12 mouse cellular contexts compared by ENCODE assay signal in genomic region chr4:131107127-131107857, GRCm38 (mm10).
DNase-seq lines count a peak whose midpoint lies in the region; ATAC-seq and TF ChIP-seq lines count a peak whose summit lies in the region.
"Had no signal": no experiment of that assay in that cellular context is flagged by ENCODE, and none has a peak within 500 bp of the region (broad histone marks: within the 10 kb centered on the region; RNA-seq: fewer than 3 reads in every experiment).

No protein-coding gene starts in this region.

- H3K9me3 ChIP-seq in heart, postnatal 0 days (replicated peaks; ENCODE audit: control insufficient read depth, low read length), result no peaks in the 10 kb centered on the region
- H3K9me3 ChIP-seq in limb, embryonic 14.5 days (ENCODE audit: control insufficient read depth, low read length), result no peaks in the 10 kb centered on the region
- H3K9me3 ChIP-seq in limb, embryonic 10.5 days (replicated peaks), result no peaks in the 10 kb centered on the region
- no peaks in the 10 kb centered on the region for H3K9me3 ChIP-seq in hindbrain, postnatal 0 days (ENCODE audit: low read length)
- H3K9me3 ChIP-seq: megakaryocyte, embryonic 14.5 days had no signal

- no peak overlapping the region for H3K9ac ChIP-seq in heart, postnatal 0 days (replicated peaks; ENCODE audit: low read depth, low read length)
- no peak overlapping the region for H3K9ac ChIP-seq in limb, embryonic 14.5 days (ENCODE audit: low read depth, low read length, severe bottlenecking)
- no peak overlapping the region for H3K9ac ChIP-seq in hindbrain, postnatal 0 days (replicated peaks; ENCODE audit: low read length)

- no peak overlapping the region for H3K4me2 ChIP-seq in heart, postnatal 0 days (ENCODE audit: low read depth, low read length)
- H3K4me2 ChIP-seq in limb, embryonic 14.5 days (replicated peaks; ENCODE audit: low read depth, low read length, severe bottlenecking), result no peak overlapping the region
- H3K4me2 ChIP-seq in hindbrain, postnatal 0 days (ENCODE audit: low read depth, low read length), result no peak overlapping the region

- H3K36me3 ChIP-seq in heart, postnatal 0 days (replicated peaks; ENCODE audit: control insufficient read depth, insufficient read depth, low read length), result no peaks in the 10 kb centered on the region
- H3K36me3 ChIP-seq in limb, embryonic 14.5 days (ENCODE audit: control insufficient read depth, insufficient read depth, low read length), result no peaks in the 10 kb centered on the region
- H3K36me3 ChIP-seq in limb, embryonic 10.5 days, result no peaks in the 10 kb centered on the region
- H3K36me3 ChIP-seq in hindbrain, postnatal 0 days (ENCODE audit: insufficient read depth, low read length), result no peaks in the 10 kb centered on the region

- no peak for DNase-seq in heart, postnatal 0 days (ENCODE audit: low spot score)
- DNase-seq in heart, postnatal 4 days, result no peak
- peak; percentile 3 for DNase-seq in limb, embryonic 14.5 days (ENCODE audit: low spot score)
- no peak for DNase-seq in limb, embryonic 10.5 days (ENCODE audit: low spot score)
- DNase-seq in cerebellum, postnatal 10 days, result peak; percentile 55 to 63
- DNase-seq in hindbrain, postnatal 0 days (ENCODE audit: low spot score), result peak; percentile 68
- DNase-seq in thymus, postnatal 36 days, result no peak
- DNase-seq in gastrocnemius, adult 18-20 months (ENCODE audit: low spot score), result no peak
- DNase-seq: adrenal gland, adult 8-10 months; embryo, embryonic 11 days; liver had no signal

- 0 out of 2 replicates have a peak, but pooled peaks have one; percentile 11 for TF ChIP-seq CTCF in heart, postnatal 0 days (IDR thresholded peaks at IDR 0.05; ENCODE audit: low read depth)
- peak; percentile 80 for TF ChIP-seq CTCF in hindbrain, postnatal 0 days (IDR thresholded peaks at IDR 0.05; ENCODE audit: low read depth)

- no peak for ATAC-seq in heart, postnatal 0 days (ENCODE audit: insufficient read depth, low read depth)
- ATAC-seq in limb, embryonic 14.5 days (ENCODE audit: low FRiP score, low read depth), result no peak
- ATAC-seq in hindbrain, postnatal 0 days, result 0 out of 2 replicates have a peak, but pooled peaks have one; percentile 35

- no peak for TF ChIP-seq POLR2A in limb, embryonic 14.5 days (IDR thresholded peaks at IDR 0.05; ENCODE audit: borderline replicate concordance, extremely low read depth, insufficient read depth, insufficient read length)

- TF ChIP-seq EP300 in heart, postnatal 0 days (IDR thresholded peaks at IDR 0.05; ENCODE audit: low read depth), result no peak

- H3K4me1 ChIP-seq in heart, postnatal 0 days (ENCODE audit: control insufficient read depth, insufficient read depth), result no peaks in the 10 kb centered on the region
- no peaks in the 10 kb centered on the region for H3K4me1 ChIP-seq in limb, embryonic 14.5 days (ENCODE audit: control insufficient read depth, insufficient read depth, low read length)
- H3K4me1 ChIP-seq in limb, embryonic 10.5 days, result peaks cover 9% of the 10 kb centered on the region; the same call in 1 of the 2 replicates
- H3K4me1 ChIP-seq in hindbrain, postnatal 0 days (ENCODE audit: insufficient read depth, low read length), result no peaks in the 10 kb centered on the region
- H3K4me1 ChIP-seq: megakaryocyte, embryonic 14.5 days had no signal

- no peak overlapping the region for H3K4me3 ChIP-seq in heart, postnatal 0 days (ENCODE audit: low read depth, low read length)
- H3K4me3 ChIP-seq in limb, embryonic 14.5 days (replicated peaks; ENCODE audit: low read length), result no peak overlapping the region
- H3K4me3 ChIP-seq in limb, embryonic 10.5 days, result no peak overlapping the region
- no peak overlapping the region for H3K4me3 ChIP-seq in hindbrain, postnatal 0 days (ENCODE audit: low read length)
- H3K4me3 ChIP-seq: megakaryocyte, embryonic 14.5 days had no signal

- no peaks in the 10 kb centered on the region for H3K27me3 ChIP-seq in heart, postnatal 0 days (ENCODE audit: control insufficient read depth, insufficient read depth, low read length)
- H3K27me3 ChIP-seq in limb, embryonic 14.5 days (ENCODE audit: control insufficient read depth, insufficient read depth, low read length), result no peaks in the 10 kb centered on the region
- H3K27me3 ChIP-seq in limb, embryonic 10.5 days (ENCODE audit: low read depth, poor library complexity, severe bottlenecking), result peaks cover 4% of the 10 kb centered on the region; the same call in 1 of the 2 replicates
- H3K27me3 ChIP-seq in hindbrain, postnatal 0 days (ENCODE audit: insufficient read depth, low read length), result no peaks in the 10 kb centered on the region
- H3K27me3 ChIP-seq: megakaryocyte, embryonic 14.5 days had no signal

- 58% methylated on average over 13 of the region's 13 CpGs for WGBS in heart, postnatal 0 days
- WGBS in limb, embryonic 14.5 days, result 73% methylated on average over 13 of the region's 13 CpGs
- WGBS in limb, embryonic 10.5 days, result 85% methylated on average over 13 of the region's 13 CpGs
- 31% methylated on average over 13 of the region's 13 CpGs for WGBS in hindbrain, postnatal 0 days

- no peak overlapping the region for H3K27ac ChIP-seq in heart, postnatal 0 days (ENCODE audit: low read depth)
- H3K27ac ChIP-seq in limb, embryonic 14.5 days (replicated peaks; ENCODE audit: low read depth, low read length), result no peak overlapping the region
- H3K27ac ChIP-seq in limb, embryonic 10.5 days, result no peak overlapping the region
- no peak overlapping the region for H3K27ac ChIP-seq in hindbrain, postnatal 0 days

Comparison
In these comparisons a context has a peak if more than half of its experiments do, and no peak if none do; other contexts are left out.
1. DNase-seq: peak in limb, embryonic 14.5 days (single experiment), cerebellum, postnatal 10 days (2 of 2) and hindbrain, postnatal 0 days (single experiment); none in heart, postnatal 0 days (single experiment), heart, postnatal 4 days (single experiment), limb, embryonic 10.5 days (single experiment), thymus, postnatal 36 days (0 of 2) and gastrocnemius, adult 18-20 months (single experiment).